Mouse (Mus musculus) stomach, postnatal 0 days (tissue): ENCODE data around the gene Slc52a3.
"Not testable (repeated sequence)": the region's sequence is repeated elsewhere in the genome, so short reads cannot be mapped to it uniquely, and the experiment has no call there.

Experiments used
- CTCF ChIP-seq: IDR thresholded peaks from 2 replicates; pipeline ENCODE4 v1.5.1; 2016; ENCODE audit warnings: antibody characterized with exemption, low read depth, mild to moderate bottlenecking, moderate library complexity
- EP300 ChIP-seq: optimal IDR thresholded peaks from 2 replicates; pipeline ENCODE3; 2016; ENCODE audit warnings: antibody characterized with exemption

- not testable (repeated sequence) for TF ChIP-seq EP300, CTCF
Measured at GRCm38 (mm10) chr2:151997190-151997575, 872 bp downstream of the Slc52a3 start.
